Mouse (Mus musculus): ENCODE measurements around the gene Srbd1. TPM values are rescaled to one million over a fixed set of nuclear protein-coding genes. Genes with fewer than 3 reads are reported as not detected.

The Srbd1 gene
- polyA plus RNA-seq, 1 experiment from 2014 or later: 22.6 TPM

GRCm38 (mm10) chr17:85995086-85995485 lies 149.9 kb downstream of the Srbd1 start:
- peaks cover 1% of the 10 kb centered on the region; the same call in 1 of the 2 replicates for H3K36me3 ChIP-seq
- ATAC-seq (ENCODE audit: low FRiP score): no peak
- 75% methylated on average over 4 of the region's 4 CpGs for WGBS

GRCm38 (mm10) chr17:85989058-85989769 lies 155.8 kb downstream of the Srbd1 start:
- WGBS: 84% methylated on average over 12 of the region's 12 CpGs

More at GRCm38 (mm10) chr17:85995086-85995485, 149.9 kb downstream of the Srbd1 start:
- Histone ChIP-seq H3K27me3 (no peaks in the 10 kb centered on the region), H3K4me2 (replicated peaks) (no peak overlapping the region), H3K4me3 (no peak overlapping the region), H3K9ac (no peak overlapping the region), H3K9me3 (replicated peaks) (no peaks in the 10 kb centered on the region), H3K4me1 (peaks cover 2% of the 10 kb centered on the region; the same call in 1 of the 2 replicates), H3K27ac (no peak overlapping the region)

GRCm38 (mm10) chr17:85987531-85987930 lies 157.4 kb downstream of the Srbd1 start:
- Histone ChIP-seq H3K4me1 (0 out of 2 replicates have a peak, but pooled peaks cover 6% of the 10 kb centered on the region), H3K27me3 (no peaks in the 10 kb centered on the region), H3K27ac (no peak overlapping the region), H3K4me2 (replicated peaks) (no peak overlapping the region), H3K36me3 (no peaks in the 10 kb centered on the region; the same call in 1 of the 2 replicates), H3K4me3 (no peak overlapping the region), H3K9me3 (replicated peaks) (no peaks in the 10 kb centered on the region), H3K9ac (no peak overlapping the region)
- 76% methylated on average over 4 of the region's 4 CpGs for WGBS
- ATAC-seq (ENCODE audit: low FRiP score): no peak

More at GRCm38 (mm10) chr17:85989058-85989769, 155.8 kb downstream of the Srbd1 start:
- Histone ChIP-seq H3K4me2 (replicated peaks) (no peak overlapping the region), H3K36me3 (no peaks in the 10 kb centered on the region; the same call in 1 of the 2 replicates), H3K27me3 (no peaks in the 10 kb centered on the region), H3K9me3 (replicated peaks) (no peaks in the 10 kb centered on the region), H3K27ac (no peak overlapping the region), H3K4me1 (0 out of 2 replicates have a peak, but pooled peaks cover 6% of the 10 kb centered on the region), H3K9ac (no peak overlapping the region), H3K4me3 (no peak overlapping the region)
- ATAC-seq (ENCODE audit: low FRiP score): no peak

GRCm38 (mm10) chr17:85986624-85987023 lies 158.4 kb downstream of the Srbd1 start:
- Histone ChIP-seq H3K4me3 (no peak overlapping the region), H3K27me3 (no peaks in the 10 kb centered on the region), H3K36me3 (no peaks in the 10 kb centered on the region; the same call in 1 of the 2 replicates), H3K4me1 (0 out of 2 replicates have a peak, but pooled peaks cover 6% of the 10 kb centered on the region), H3K9ac (no peak overlapping the region), H3K4me2 (replicated peaks) (no peak overlapping the region), H3K27ac (no peak overlapping the region), H3K9me3 (replicated peaks) (no peaks in the 10 kb centered on the region)
- ATAC-seq (ENCODE audit: low FRiP score): no peak
- WGBS: 78% methylated on average over 4 of the region's 4 CpGs

GRCm38 (mm10) chr17:85986181-85986580 lies 158.8 kb downstream of the Srbd1 start:
- Histone ChIP-seq H3K36me3 (no peaks in the 10 kb centered on the region; the same call in 1 of the 2 replicates), H3K9ac (no peak overlapping the region), H3K27ac (no peak overlapping the region), H3K4me3 (no peak overlapping the region), H3K4me1 (0 out of 2 replicates have a peak, but pooled peaks cover 6% of the 10 kb centered on the region), H3K27me3 (no peaks in the 10 kb centered on the region), H3K9me3 (replicated peaks) (no peaks in the 10 kb centered on the region), H3K4me2 (replicated peaks) (no peak overlapping the region)
- 83% methylated on average over 2 of the region's 2 CpGs for WGBS
- no peak for ATAC-seq (ENCODE audit: low FRiP score)

- Histone ChIP-seq H3K4me2 (replicated peaks) (no peak overlapping the region), H3K36me3 (no peaks in the 10 kb centered on the region; the same call in 1 of the 2 replicates), H3K27ac (no peak overlapping the region), H3K27me3 (no peaks in the 10 kb centered on the region), H3K4me3 (no peak overlapping the region), H3K4me1 (0 out of 2 replicates have a peak, but pooled peaks cover 6% of the 10 kb centered on the region), H3K9me3 (replicated peaks) (no peaks in the 10 kb centered on the region), H3K9ac (no peak overlapping the region)
- no peak for ATAC-seq (ENCODE audit: low FRiP score)
- WGBS: 72% methylated on average over 11 of the region's 11 CpGs
Observed at GRCm38 (mm10) chr17:85985131-85985530, 159.8 kb downstream of the Srbd1 start.

GRCm38 (mm10) chr17:85982271-85982670 lies 162.7 kb downstream of the Srbd1 start:
- no peak overlapping the region for H3K4me2 ChIP-seq (replicated peaks)
- ATAC-seq (ENCODE audit: low FRiP score): no peak
- no peaks in the 10 kb centered on the region for H3K27me3 ChIP-seq
- H3K27ac ChIP-seq: no peak overlapping the region
- H3K36me3 ChIP-seq: no peaks in the 10 kb centered on the region; the same call in 1 of the 2 replicates
- H3K9ac ChIP-seq: no peak overlapping the region
- H3K4me1 ChIP-seq: 0 out of 2 replicates have a peak, but pooled peaks cover 2% of the 10 kb centered on the region
- H3K4me3 ChIP-seq: no peak overlapping the region
- no peaks in the 10 kb centered on the region for H3K9me3 ChIP-seq (replicated peaks)
- WGBS: 95% methylated on average over 4 of the region's 4 CpGs

GRCm38 (mm10) chr17:85981869-85982268 lies 163.1 kb downstream of the Srbd1 start:
- 93% methylated on average over 3 of the region's 3 CpGs for WGBS

GRCm38 (mm10) chr17:85978876-85979275 lies 166.1 kb downstream of the Srbd1 start:
- H3K4me1 ChIP-seq: peaks cover 8% of the 10 kb centered on the region; the same call in 1 of the 2 replicates
- no peaks in the 10 kb centered on the region for H3K36me3 ChIP-seq
- no peaks in the 10 kb centered on the region for H3K9me3 ChIP-seq (replicated peaks)
- H3K9ac ChIP-seq: no peak overlapping the region
- no peak for ATAC-seq (ENCODE audit: low FRiP score)
- H3K4me2 ChIP-seq (replicated peaks): no peak overlapping the region
- no peak overlapping the region for H3K4me3 ChIP-seq
- 81% methylated on average over 8 of the region's 8 CpGs for WGBS
- no peak overlapping the region for H3K27ac ChIP-seq
- no peaks in the 10 kb centered on the region for H3K27me3 ChIP-seq

More at GRCm38 (mm10) chr17:85981869-85982268, 163.1 kb downstream of the Srbd1 start:
- Histone ChIP-seq H3K9me3 (replicated peaks) (no peaks in the 10 kb centered on the region), H3K9ac (no peak overlapping the region), H3K27me3 (no peaks in the 10 kb centered on the region), H3K4me3 (no peak overlapping the region), H3K4me2 (replicated peaks) (no peak overlapping the region), H3K4me1 (no peaks in the 10 kb centered on the region), H3K27ac (no peak overlapping the region), H3K36me3 (no peaks in the 10 kb centered on the region; the same call in 1 of the 2 replicates)
- no peak for ATAC-seq (ENCODE audit: low FRiP score)

- H3K4me2 ChIP-seq (replicated peaks): no peak overlapping the region
- no peak overlapping the region for H3K4me3 ChIP-seq
- ATAC-seq (ENCODE audit: low FRiP score): no peak
- no peak overlapping the region for H3K9ac ChIP-seq
- H3K27ac ChIP-seq: 0 out of 2 replicates have a peak overlapping the region, but pooled peaks have one; percentile 4
- no peaks in the 10 kb centered on the region for H3K36me3 ChIP-seq
- no peaks in the 10 kb centered on the region for H3K9me3 ChIP-seq (replicated peaks)
- H3K27me3 ChIP-seq: no peaks in the 10 kb centered on the region
- WGBS: 67% methylated on average over 5 of the region's 5 CpGs
- peaks cover 14% of the 10 kb centered on the region for H3K4me1 ChIP-seq
Observed at GRCm38 (mm10) chr17:85975077-85975476, 169.9 kb downstream of the Srbd1 start.

GRCm38 (mm10) chr17:85974591-85974990 lies 170.4 kb downstream of the Srbd1 start:
- WGBS: 91% methylated on average over 8 of the region's 8 CpGs
- ATAC-seq (ENCODE audit: low FRiP score): no peak
- Histone ChIP-seq H3K27ac (no peak overlapping the region), H3K9ac (no peak overlapping the region), H3K27me3 (no peaks in the 10 kb centered on the region), H3K4me2 (replicated peaks) (no peak overlapping the region), H3K4me1 (peaks cover 14% of the 10 kb centered on the region), H3K4me3 (no peak overlapping the region), H3K9me3 (replicated peaks) (no peaks in the 10 kb centered on the region), H3K36me3 (no peaks in the 10 kb centered on the region)

GRCm38 (mm10) chr17:85971120-85971519 lies 173.9 kb downstream of the Srbd1 start:
- Histone ChIP-seq H3K9ac (no peak overlapping the region), H3K4me2 (replicated peaks) (no peak overlapping the region), H3K27me3 (no peaks in the 10 kb centered on the region), H3K27ac (no peak overlapping the region), H3K36me3 (no peaks in the 10 kb centered on the region), H3K4me3 (no peak overlapping the region), H3K9me3 (replicated peaks) (no peaks in the 10 kb centered on the region), H3K4me1 (peaks cover 14% of the 10 kb centered on the region)
- WGBS: 38% methylated on average over 4 of the region's 4 CpGs
- ATAC-seq (ENCODE audit: low FRiP score): no peak
